Mouse (Mus musculus): ENCODE data around the gene Ppm1l.

DNA sequence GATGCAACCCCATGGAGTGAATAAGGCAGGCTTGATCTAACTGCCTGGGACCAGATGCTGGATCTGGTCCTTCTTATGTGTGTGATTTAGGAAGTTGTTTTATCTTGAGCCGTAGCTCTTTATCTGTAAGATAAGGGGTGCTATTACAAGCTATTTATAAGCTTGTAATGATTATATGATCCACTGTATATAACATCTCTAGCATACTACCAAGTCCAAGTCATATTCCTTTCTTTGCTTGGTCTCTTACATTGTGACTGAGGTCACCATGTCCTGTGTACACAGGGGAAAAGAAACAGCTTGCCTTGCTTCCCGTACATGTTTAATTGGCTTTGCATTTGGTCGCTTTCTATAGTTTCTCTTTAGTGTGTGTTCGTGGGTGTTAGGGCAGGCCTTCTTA lies 46.2 kb downstream of the Ppm1l start:
- TF ChIP-seq EP300 (IDR thresholded peaks at IDR 0.05; ENCODE audit: insufficient read depth, low read depth, low read length): no peak
- TF ChIP-seq POLR2A (IDR thresholded peaks at IDR 0.05; ENCODE audit: insufficient read depth, low read depth, low read length): no peak
- TF ChIP-seq CTCF (IDR thresholded peaks at IDR 0.05): no peak

Data from heart, adult 2 months (tissue).